Mouse (Mus musculus): ENCODE results near the gene Fgfr2.
"Not testable (repeated sequence)": the region's sequence is repeated elsewhere in the genome, so short reads cannot be mapped to it uniquely, and the experiment has no call there.

Gene Fgfr2

DNA sequence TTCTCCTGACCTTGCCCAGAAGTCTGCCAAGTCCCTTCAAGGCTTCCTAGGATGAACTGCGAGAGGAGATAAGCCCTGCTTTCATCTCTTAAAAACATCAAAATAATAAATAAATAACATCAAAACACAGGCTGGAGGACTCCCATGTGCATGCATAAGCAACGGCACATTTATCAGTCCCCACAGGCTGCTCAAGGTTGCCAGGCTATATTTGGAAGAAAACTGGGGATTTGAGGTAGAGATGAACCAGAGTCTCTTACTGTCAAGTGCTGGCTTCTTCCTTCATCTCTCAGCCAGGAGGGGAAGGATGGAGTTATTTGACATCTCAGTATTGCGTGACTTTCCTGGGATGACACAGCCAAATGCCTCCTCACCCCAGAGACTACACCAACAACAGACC is 2964.3 kb downstream of the Fgfr2 start:
- no peak for DNase-seq

DNA sequence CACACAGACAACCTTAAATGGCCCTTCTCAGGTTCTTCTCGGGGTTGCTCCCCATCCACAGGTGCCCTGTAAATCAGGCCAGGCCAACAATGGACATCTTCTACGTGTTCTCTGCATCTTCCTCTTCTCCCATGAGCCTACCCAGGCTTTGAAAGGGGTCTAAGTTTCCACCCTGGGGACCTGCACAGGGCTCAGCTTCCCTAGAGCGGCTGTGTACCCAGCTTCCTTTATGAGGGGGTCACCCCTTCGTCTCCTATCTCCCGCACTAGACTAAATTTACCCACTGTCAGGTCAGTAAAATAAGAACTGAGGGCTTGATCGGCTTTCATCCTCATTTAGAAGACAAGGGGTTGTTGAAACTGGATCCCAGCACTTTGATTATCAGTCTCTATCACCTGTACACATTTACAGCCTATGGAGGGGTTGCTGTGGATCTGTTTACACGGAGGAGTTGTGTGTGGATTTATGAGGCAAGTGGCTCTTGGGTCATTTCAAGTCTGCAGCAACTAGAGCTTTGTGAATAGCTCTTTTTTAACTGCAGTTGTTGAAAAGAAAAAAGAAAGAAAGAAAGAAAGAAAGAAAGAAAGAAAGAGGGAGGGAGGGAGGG is 2969.7 kb downstream of the Fgfr2 start:
- no peak for DNase-seq

DNA sequence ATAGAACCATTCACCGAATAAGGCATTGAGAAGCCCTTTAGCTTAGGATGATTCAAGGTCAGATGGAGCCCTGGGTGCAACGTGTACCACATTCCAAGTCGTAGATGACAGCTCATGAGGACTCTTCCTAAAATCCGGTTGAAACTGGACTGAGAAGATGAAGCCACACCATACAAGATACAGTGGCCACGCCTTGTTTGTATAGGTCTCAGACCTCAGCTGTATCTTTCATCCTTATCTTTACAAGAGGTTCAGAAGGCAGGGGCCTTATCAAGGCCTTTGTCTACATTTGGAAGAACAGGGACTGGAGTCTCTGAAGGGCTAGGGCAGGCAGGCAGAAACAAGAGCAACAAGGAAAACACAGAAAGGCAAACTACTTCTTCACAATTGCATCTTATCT is 2974.2 kb downstream of the Fgfr2 start:
- DNase-seq = no peak

DNA sequence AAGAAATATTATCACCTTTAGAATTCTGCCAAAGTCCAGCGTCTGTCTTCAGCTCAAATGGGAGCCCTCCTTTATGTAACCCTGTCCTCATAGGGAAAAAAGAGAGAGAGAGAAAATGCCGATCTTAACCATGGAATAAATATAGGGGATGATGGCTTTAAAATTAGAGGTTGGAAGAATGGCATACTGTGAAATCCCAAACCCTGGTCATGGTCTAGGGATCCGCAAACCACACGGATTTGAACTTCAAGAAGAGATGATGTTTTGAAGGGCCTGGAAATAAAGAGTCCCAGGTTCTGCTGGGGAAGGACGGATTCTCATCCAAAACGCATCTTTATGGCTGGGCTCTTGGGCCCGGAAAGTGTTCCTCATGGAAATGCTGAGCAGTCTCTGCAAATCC is 2975.9 kb downstream of the Fgfr2 start:
- no peak for DNase-seq

DNA sequence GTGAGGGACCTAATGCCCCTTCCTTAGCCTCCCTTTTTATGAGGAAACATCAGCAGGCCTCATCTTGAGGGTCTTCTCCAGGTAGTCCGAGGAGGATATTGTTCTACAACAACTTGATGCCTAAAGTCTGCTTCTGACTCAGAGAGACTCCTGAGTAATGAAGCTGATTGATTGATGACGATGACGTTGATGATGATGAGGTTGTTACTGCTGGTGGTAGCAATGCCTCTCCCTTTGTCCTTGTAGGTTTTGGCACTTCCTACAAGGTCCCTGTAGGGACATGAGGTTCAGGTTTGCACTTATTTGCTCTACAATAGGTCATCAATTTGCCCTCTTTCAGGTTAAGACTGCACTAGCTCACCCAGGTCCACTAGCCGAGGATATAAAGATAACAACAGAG is 2977.9 kb downstream of the Fgfr2 start:
- DNase-seq = no peak

DNA sequence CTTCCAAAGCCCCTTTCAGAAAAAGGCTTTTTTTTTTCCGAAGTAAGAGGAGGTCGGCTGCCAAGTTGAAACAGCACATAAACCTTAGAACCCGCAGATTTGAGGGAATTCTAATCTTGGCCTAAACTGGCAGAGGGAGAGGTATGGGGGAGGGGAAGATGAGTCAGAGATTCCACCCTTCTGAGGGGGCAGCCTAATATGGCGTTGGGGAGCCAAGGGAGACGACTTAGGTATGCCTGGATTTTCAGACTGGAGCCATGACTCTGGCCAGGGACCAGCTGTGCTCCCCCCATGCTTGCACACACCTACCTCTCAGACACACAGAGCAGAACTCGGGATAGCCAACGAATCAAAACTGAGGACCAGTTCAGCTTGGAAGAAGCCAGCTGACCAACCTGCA is 2979.8 kb downstream of the Fgfr2 start:
- DNase-seq = peak; percentile 31

DNA sequence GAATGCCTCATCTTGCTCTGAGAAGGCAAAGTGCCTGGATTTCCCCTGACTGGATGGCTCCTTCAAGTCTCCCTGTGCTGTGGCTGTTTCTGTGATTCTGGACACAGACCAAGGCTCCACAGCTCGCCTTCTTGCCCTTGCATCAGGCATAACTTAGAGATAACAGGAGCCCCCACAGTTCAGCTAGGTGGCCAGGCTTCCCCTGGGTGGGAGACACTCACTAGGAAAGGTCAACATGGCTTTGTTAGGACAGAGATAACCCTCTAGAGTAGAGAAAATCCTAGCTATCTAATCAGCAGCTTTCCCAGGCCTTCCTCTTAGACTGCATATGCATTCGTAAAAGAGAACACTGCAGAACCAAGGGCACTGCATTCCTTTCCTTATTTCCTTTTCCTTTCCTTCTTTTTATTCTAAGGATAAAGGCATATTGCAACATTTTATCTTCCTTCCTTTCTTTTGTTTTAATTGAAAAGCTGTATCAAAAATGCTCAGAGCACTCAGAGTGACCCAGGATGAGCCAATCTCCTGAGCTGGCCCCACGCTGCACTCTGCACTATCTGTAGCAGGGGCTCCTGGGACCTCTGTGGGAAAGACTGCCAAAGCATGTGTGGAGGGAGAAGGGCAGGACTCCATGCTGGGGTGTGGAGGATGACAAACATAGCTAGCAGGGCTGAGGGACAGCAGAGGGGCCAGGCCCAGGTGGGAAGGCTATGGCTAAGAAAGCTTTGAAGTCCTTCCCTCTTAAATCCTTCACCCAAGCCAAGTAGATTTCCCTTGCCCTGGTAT is 2981.9 kb downstream of the Fgfr2 start:
- no peak for DNase-seq

DNA sequence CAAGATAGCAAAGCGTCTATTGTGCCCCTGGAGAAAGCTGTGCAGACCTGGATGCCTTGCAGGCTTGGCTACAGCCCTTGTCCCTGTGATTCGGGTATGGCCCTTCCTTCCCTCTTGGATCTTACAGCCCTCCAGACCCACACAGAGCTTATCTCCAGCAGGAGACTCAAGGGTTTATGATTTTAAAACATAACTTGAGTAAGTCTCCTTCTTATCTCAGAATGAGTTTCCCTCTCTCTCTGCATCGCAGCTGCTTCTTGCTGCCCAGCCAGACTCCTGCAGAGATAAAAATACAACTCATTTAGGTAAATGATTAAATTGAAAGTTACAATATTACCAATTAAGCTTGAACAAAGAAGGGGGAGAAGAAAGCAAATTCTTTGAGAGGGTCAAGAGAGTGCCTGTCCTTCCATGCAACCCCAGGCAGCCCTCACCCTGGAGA is 2988.2 kb downstream of the Fgfr2 start:
- DNase-seq = no peak

DNA sequence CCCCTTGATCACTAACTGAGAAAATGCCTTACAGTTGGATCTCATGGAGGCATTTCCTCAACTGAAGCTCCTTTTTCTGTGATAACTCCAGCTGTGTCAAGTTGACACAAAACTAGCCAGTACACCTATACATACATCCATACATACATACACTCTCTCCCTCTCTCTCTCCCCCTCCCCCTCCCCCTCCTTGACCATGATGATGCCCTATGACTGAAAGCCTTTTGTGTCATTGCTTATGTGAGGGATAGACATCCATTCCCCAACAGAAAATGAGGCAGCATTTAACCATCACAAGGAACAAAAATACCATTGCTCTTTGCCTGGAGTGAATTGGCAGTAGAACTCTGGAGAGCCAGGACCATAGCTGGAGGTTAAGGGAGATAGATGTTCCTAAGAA is 2988.7 kb downstream of the Fgfr2 start:
- DNase-seq = not testable (repeated sequence)

DNA sequence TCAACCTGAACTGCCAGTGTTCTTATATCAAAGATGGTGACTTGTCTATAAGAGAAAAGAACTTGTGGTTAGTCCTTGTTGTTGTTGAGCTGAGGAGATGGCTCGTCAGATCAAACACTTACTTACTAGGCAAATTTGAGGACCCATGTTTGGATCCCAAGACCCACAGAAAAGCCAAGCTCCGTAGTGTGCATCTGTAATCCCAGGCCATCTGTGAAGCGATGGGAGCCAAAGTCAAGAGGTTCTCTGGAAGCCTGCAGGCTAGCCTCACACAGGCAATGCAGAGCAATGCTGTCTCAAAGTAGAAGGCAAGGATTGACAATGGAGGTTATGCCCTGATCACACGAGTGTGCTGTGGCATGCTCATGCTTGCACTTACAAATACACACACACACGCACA is 2992.9 kb downstream of the Fgfr2 start:
- DNase-seq = no peak

DNA sequence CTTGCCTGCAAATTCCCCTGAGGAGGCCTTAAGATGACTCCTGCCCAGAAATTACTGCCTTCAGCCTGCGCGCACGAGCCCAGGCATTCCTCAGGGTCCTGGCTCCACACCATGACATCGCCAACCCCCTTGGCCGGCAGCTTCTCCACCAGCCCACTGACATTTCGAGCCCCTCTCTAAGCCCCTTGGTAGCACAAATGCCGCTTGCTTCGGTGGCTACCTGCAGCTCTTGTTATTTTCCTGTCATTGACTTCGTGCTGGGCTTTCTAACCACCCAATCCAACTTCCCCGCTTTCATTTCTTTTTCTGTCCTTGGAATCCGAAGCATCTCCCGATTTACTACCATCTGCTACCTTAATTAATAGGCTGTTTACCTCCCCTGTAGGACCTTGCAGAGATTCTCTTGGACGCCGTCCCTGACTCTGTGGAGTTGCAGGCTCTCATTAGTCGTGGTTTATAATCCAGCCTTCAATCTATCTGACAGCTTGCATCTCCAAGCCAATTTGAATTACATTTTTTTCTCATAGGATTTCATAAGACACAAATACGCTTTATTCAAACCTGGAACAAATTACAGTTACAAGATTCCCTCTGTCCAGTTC is 2993.7 kb downstream of the Fgfr2 start:
- no peak for DNase-seq

DNA sequence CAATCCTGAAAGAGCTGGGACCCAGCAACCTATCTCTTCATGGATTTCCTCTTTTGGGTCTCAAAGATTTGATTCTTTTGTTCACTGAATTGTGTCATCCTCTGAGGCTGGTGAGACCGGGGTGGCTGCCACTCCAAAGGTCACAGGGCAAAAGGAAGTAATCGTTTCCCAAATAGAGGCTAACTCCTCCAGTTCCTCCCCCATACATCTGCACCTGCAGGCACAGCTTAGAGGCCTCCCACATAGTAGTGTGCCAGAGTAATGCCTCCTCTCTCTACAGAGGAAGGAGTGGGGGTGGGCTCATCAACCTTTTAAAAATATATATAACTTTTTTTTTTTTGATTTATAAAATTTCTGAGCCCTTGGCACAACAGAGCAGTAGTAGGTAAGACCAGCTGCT is 3001.6 kb downstream of the Fgfr2 start:
- no peak for DNase-seq

DNA sequence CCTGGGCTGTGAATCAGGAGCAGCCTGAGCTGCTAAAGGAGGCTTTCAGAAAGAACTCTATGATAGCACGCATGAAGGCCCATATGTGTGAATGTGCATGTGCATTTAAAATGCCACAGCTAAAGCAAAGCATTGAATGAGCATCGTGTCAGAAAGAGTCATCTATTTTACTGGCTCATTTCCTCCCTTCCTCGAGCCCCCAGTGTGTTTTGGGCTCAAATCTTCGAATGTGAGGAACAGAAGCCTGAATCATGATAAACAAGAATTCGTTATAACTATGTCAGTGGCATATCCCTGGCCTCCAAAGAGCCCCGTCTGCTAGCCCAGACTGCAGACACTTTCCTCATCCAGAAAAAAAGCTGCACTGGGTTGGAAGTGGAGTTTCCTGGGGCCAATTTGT is 3003.7 kb downstream of the Fgfr2 start:
- no peak for DNase-seq

DNA sequence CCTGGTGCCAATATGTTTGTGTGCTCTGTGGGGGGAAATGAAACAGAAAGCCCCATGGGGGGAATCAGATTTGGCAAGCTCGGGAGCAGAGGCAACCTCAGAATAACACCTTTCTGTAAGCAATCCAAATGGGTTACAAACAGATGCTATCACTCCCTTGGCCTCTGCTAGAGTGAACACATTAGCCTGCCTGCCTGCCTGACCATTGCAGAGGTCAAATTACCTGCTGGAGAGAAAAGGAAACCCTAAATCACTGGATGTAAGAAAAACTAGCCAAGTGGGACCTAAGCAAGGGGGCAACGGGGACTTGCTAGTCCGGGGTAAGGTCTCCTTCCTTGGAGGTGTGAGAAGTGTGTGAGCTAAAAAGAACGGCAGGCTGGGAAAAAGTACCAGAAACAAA is 3004.4 kb downstream of the Fgfr2 start:
- DNase-seq = no peak

DNA sequence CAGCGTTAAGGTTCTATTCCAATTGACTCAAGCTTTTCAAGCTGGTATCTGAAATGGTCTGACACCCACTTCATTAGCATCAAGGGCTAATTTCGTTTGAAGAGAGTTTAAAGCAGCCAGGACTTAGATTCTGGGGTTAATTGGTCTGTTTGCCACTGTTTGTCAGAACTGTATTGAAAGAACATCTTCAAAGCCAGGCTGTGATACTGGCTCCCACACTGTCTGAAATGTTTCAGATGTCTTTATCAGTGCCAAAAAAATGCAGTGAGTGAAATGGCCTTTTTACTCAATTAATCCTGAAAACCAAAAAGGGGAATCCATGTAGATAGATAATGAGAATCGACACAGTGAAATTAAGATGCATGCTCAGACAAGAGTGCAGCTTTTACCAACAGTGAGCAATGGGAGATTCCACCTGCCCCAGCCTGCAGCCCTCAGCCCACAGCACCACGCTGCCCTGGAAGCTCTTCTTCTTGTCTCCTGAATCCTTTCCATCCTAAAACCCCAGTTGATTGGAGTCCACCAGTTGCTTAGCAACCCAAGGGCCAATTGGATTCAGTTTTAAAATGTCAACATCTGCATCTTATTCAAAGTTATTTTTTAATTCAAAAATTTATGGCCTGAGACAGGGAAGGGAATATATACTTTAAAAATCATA is 3005.6 kb downstream of the Fgfr2 start:
- no peak for DNase-seq

DNA sequence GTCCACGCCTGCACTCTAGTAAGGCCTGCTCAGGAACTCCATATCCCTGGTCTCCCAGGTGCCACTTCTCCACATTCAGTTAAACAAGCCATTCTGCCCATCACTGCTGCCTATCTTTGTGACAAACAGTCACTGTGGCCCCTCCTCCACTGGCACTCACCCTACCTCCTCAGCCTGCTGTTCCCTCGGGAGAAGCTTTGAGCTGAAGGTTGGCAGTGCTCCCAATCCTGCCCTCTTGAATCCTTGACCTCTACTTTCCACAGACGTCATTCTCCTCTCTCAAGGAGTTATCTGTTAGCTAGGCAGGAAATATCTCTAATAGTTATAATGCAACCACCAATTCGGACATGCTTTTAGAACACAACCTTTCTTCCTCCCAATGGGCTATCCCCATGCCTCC is 3008.7 kb downstream of the Fgfr2 start:
- DNase-seq = peak; percentile 60

Measured in lung, postnatal 10 days (tissue).